Mouse (Mus musculus) small intestine, adult 2 months (tissue): Measurements from ENCODE around the gene Hspb1.

Experiments
- CTCF ChIP-seq: fragments of 200-500 bp; IDR thresholded peaks from 2 replicates; pipeline ENCODE4 v1.5.1; 2012; ENCODE audit warnings: low read depth, mild to moderate bottlenecking, control low read depth, inconsistent platforms, low read length, moderate library complexity, mixed read lengths; ENCODE audit not compliant: insufficient replicate concordance, insufficient read length; ENCODE audit errors: extremely low read depth
- POLR2A ChIP-seq: fragments of 200-500 bp; IDR thresholded peaks from 2 replicates; pipeline ENCODE4 v1.6.1; 2012; ENCODE audit warnings: low read depth, mild to moderate bottlenecking, control low read depth, inconsistent platforms, low read length, moderate library complexity

DNA sequence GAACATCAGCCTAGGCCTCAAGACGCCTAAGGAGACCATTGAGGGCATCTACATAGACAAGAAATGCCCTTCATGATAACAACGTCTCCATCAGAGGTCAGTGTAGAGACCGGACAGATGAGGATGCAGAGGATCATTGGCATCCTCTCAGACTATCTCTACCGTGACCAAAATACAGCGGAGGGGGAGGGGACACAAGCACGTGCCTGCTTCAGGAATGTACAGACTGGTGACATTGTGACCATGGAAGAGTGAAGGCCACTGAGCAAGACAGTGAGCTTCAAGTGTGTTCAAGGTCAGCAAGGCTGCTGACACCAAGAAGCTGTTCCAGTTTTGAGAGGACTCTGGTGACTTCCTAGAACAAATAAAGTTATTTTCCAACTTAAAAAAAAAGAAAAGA is 7.2 kb downstream of the Hspb1 start:
- no peak for TF ChIP-seq POLR2A
- no peak for TF ChIP-seq CTCF
